Mouse (Mus musculus) bone marrow, adult 2 months (tissue): ENCODE data around the gene Gm49396.

Experiments used
- CTCF ChIP-seq: fragments of 200-500 bp; IDR thresholded peaks from 2 replicates; pipeline ENCODE4 v1.5.1; 2011; ENCODE audit warnings: low read length, control low read depth; ENCODE audit not compliant: control insufficient read depth, insufficient read depth
- POLR2A ChIP-seq: fragments of 200-500 bp; IDR thresholded peaks from 2 replicates; pipeline ENCODE4 v1.6.1; 2011; ENCODE audit warnings: low read depth, mild to moderate bottlenecking, control low read depth, low read length, borderline replicate concordance; ENCODE audit not compliant: control insufficient read depth

- TF ChIP-seq CTCF (no peak), POLR2A (peak; percentile 73; the same call in 1 of the 2 replicates)
These were observed 28.2 kb upstream of the Gm49396 start, which contains the start of gene Arhgap33 for GRCm38 (mm10) chr7:30534633-30535577.
